Mouse (Mus musculus) cerebellum, adult 18-20 months (tissue): ENCODE measurements at regions not wholly inside any gene's neighbourhood (a gene's known extent, or its start where the extent isn't known, plus 50 kb on each side); places are given as distances from the start of the nearest gene placed in this dataset.
"Not testable (repeated sequence)": the region's sequence is repeated elsewhere in the genome, so short reads cannot be mapped to it uniquely, and the experiment has no call there.

ENCODE experiments used
- DNase-seq, 2 experiments: peaks; one replicate each; pipeline ENCODE4 v3.0.0; 2021

- DNase-seq: no peak
These were observed 57.2 kb downstream of the Foxa2 start for GRCm38 (mm10) chr2:147989616-147990015.

- DNase-seq: no peak
These were observed 58.2 kb downstream of the Foxa2 start for GRCm38 (mm10) chr2:147988586-147988985.

- DNase-seq: no peak
These were observed 61.6 kb downstream of the Foxa2 start for GRCm38 (mm10) chr2:147985261-147985575.

- DNase-seq: peak; percentile 7 to 12
These were observed 62.1 kb downstream of the Foxa2 start for GRCm38 (mm10) chr2:147984547-147985260.

GRCm38 (mm10) chr2:147980929-147981479, 65.8 kb downstream of the Foxa2 start:
- no peak for DNase-seq

GRCm38 (mm10) chr2:147980408-147980807, 66.4 kb downstream of the Foxa2 start:
- no peak for DNase-seq

- DNase-seq: no peak
These were observed 67.0 kb downstream of the Foxa2 start for GRCm38 (mm10) chr2:147979660-147980364.

- DNase-seq: no peak
These were observed 67.8 kb downstream of the Foxa2 start for GRCm38 (mm10) chr2:147979001-147979400.

- DNase-seq: no peak
These were observed 72.0 kb downstream of the Foxa2 start for GRCm38 (mm10) chr2:147974776-147975175.

- no peak for DNase-seq
These were observed 78.1 kb downstream of the Foxa2 start for GRCm38 (mm10) chr2:147968671-147969070.

- no peak for DNase-seq
These were observed 78.8 kb downstream of the Foxa2 start for GRCm38 (mm10) chr2:147967829-147968529.

GRCm38 (mm10) chr2:147963284-147963683, 83.5 kb downstream of the Foxa2 start:
- DNase-seq: not testable (repeated sequence)

- no peak for DNase-seq
These were observed 85.1 kb downstream of the Foxa2 start for GRCm38 (mm10) chr2:147961633-147962032.

- DNase-seq: no peak
These were observed 92.6 kb downstream of the Foxa2 start for GRCm38 (mm10) chr2:147954183-147954582.

GRCm38 (mm10) chr2:147951233-147951632, 95.5 kb downstream of the Foxa2 start:
- DNase-seq: no peak

- DNase-seq: no peak
These were observed 102.4 kb downstream of the Foxa2 start for GRCm38 (mm10) chr2:147944171-147945040.

- DNase-seq: no peak
These were observed 104.2 kb downstream of the Foxa2 start for GRCm38 (mm10) chr2:147942591-147942990.

- no peak for DNase-seq
These were observed 105.5 kb downstream of the Foxa2 start for GRCm38 (mm10) chr2:147941319-147941718.

- DNase-seq: no peak
These were observed 114.3 kb downstream of the Foxa2 start for GRCm38 (mm10) chr2:147932494-147932893.

GRCm38 (mm10) chr2:147929031-147929711, 117.6 kb downstream of the Foxa2 start:
- DNase-seq: no peak

- peak; percentile 10 to 11 for DNase-seq
These were observed 118.7 kb downstream of the Foxa2 start for GRCm38 (mm10) chr2:147927792-147928670.
